Mouse (Mus musculus) ES-E14 (cell line): ENCODE results near the gene Tubgcp3. TPM values are rescaled to one million over a fixed set of nuclear protein-coding genes. Genes with fewer than 3 reads are reported as not detected.

Experiments used
- DNase-seq: peaks from one replicate; pipeline ENCODE4 v3.0.0-alpha.2; 2013; ENCODE audit warnings: low read depth, low spot score
- H3K27ac ChIP-seq: 2 replicates; pipeline ENCODE4 v1.5.1; 2012; ENCODE audit warnings: low read depth, mild to moderate bottlenecking, low read length, moderate library complexity, mixed read lengths; ENCODE audit not compliant: poor library complexity, insufficient read depth, severe bottlenecking
- H3K36me3 ChIP-seq: 2 replicates; pipeline ENCODE4 v1.6.1; 2012; ENCODE audit warnings: mild to moderate bottlenecking, low read length, moderate library complexity, mixed read lengths; ENCODE audit not compliant: control insufficient read depth, poor library complexity, insufficient read depth, severe bottlenecking
- H3K4me1 ChIP-seq, 2 experiments: fragments of 150-350 bp in 1 of 2; sonication (generic) in 1 of 2; 2 replicates each; pipeline ENCODE4 v1.6.1; 2012; ENCODE audit warnings: low read length in 2 of 2, mild to moderate bottlenecking in 1 of 2, mixed read lengths in 1 of 2; ENCODE audit not compliant: control insufficient read depth in 2 of 2, insufficient read depth in 2 of 2, poor library complexity in 1 of 2
- H3K4me3 ChIP-seq, 2 experiments: fragments of 150-350 bp in 1 of 2; sonication (generic) in 1 of 2; 2 replicates each; pipeline ENCODE4 v1.5.1; 2012; ENCODE audit warnings: low read length in 2 of 2, low read depth in 1 of 2, mild to moderate bottlenecking in 1 of 2, mixed read lengths in 1 of 2; ENCODE audit not compliant: insufficient read depth in 1 of 2, poor library complexity in 1 of 2, severe bottlenecking in 1 of 2
- H3K9ac ChIP-seq: 2 replicates; pipeline ENCODE4 v1.6.1; 2012; ENCODE audit warnings: low read depth, mild to moderate bottlenecking, low read length, mixed read lengths; ENCODE audit not compliant: poor library complexity, insufficient read depth, severe bottlenecking
- H3K9me3 ChIP-seq: fragments of 150-350 bp; sonication (generic); 2 replicates; pipeline ENCODE4 v1.6.1; 2012; ENCODE audit warnings: low read depth, mild to moderate bottlenecking, low read length; ENCODE audit not compliant: control insufficient read depth, insufficient read depth
- CHD2 ChIP-seq: IDR thresholded peaks from 2 replicates; pipeline ENCODE4 v1.6.1; 2014; ENCODE audit warnings: mild to moderate bottlenecking, low read depth, low read length, inconsistent platforms
- HCFC1 ChIP-seq: IDR thresholded peaks from 2 replicates; pipeline ENCODE4 v1.6.1; 2012; ENCODE audit warnings: low read length, inconsistent platforms, borderline replicate concordance; ENCODE audit not compliant: insufficient read depth
- MAFK ChIP-seq: IDR thresholded peaks from 2 replicates; pipeline ENCODE4 v1.6.1; 2014; ENCODE audit warnings: mild to moderate bottlenecking, low read depth, low read length, inconsistent platforms; ENCODE audit not compliant: insufficient read depth
- ZC3H11A ChIP-seq: IDR thresholded peaks from 2 replicates; pipeline ENCODE4 v1.6.1; 2012; ENCODE audit warnings: low read depth, mild to moderate bottlenecking, inconsistent platforms, low read length, borderline replicate concordance
- ZNF384 ChIP-seq: IDR thresholded peaks from 2 replicates; pipeline ENCODE4 v1.6.1; 2012; ENCODE audit warnings: low read depth, low read length, inconsistent platforms
- in situ Hi-C, 2 experiments: fragments of 600-800 bp; cut with MboI; formaldehyde crosslinking; loops; one replicate each; pipeline ENCODE4 v1.15.1; 2025; ENCODE audit warnings: low sequenced_read_pairs in 2 of 2, inconsistent platforms in 1 of 2; ENCODE audit not compliant: unreplicated experiment in 2 of 2
- total RNA-seq: library from RNA; depleted of rRNA; stranded (reverse); fragments of 300-350 nt; gene quantifications from 2 replicates; pipeline ENCODE4 v1.2.3, GENCODE M21; 2012; rRNA removed

Gene Tubgcp3
- 24.5 and 26.3 TPM in 2 replicates for total RNA-seq

DNA sequence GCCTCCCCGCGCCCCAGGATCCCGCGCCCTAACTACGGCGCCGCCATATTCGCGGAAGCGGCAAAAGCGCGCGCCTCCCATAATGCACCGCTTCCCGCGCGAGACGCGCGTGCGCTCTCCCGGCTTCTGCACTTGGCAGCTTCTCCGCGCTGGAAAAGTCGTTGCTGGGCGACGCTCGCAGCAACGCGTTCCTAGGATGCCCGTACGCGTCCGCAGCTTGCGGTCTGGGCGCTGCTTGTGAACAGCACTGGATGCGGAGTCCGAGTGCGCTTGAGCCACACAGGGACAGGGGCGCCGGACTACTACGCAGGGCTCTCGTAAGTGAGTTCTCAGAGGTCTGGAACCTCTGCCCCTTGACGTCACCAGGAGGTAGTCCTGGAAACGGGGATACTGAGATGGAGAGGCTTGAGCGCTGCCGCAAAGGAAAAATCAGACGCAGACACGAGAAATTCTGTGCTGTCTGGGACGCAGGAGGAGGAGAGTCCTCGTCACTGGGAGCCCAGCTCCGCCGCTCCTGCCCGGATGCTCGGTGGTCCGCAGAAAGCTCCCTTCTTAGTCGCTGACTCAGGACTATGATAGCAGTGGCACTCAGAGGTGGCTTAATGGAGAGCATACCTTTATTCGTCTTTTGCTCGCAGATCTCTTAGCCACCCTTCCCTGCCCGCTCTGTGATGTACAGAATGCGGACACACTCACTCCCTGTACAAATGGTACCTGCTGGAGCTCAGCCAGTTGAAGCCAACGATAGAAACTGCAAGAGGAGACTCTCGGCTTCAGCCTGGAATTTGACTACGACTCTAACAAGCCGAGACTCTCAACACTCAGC, at the start of gene Tubgcp3:
Tubgcp3 (minus strand) TSS at position 193 of the 826 bp plus-strand sequence.
- Histone ChIP-seq H3K36me3 (no peaks in the 10 kb centered on the region), H3K4me1 (peaks cover 0 to 3% of the 10 kb centered on the region in 2 experiments; a peak in 1 of 4 replicates), H3K4me3 (peak within 1 kb of the TSS; percentile 82 to 92), H3K9me3 (no peaks in the 10 kb centered on the region), H3K9ac (peak within 1 kb of the TSS; percentile 88), H3K27ac (no peak within 1 kb of the TSS)
- DNase-seq, result peak; percentile 82
- no peak for TF ChIP-seq ZNF384
- peak; percentile 32; the same call in 1 of the 2 replicates for TF ChIP-seq HCFC1
- in situ Hi-C loops, result no loop called here

GRCm38 (mm10) chr8:12719091-12719490, 47.0 kb upstream of the Tubgcp3 start:
- H3K4me1 ChIP-seq, result no peaks in the 10 kb centered on the region
- no peaks in the 10 kb centered on the region for H3K9me3 ChIP-seq
- no peak overlapping the region for H3K27ac ChIP-seq
- DNase-seq, result no peak
- H3K9ac ChIP-seq, result no peak overlapping the region
- H3K36me3 ChIP-seq, result no peaks in the 10 kb centered on the region
- TF ChIP-seq CHD2, result no peak
- no peak for TF ChIP-seq ZC3H11A
- TF ChIP-seq ZNF384, result no peak
- TF ChIP-seq HCFC1, result no peak
- no peak for TF ChIP-seq MAFK
- in situ Hi-C loops, result no loop called here
- H3K4me3 ChIP-seq, result no peak overlapping the region

GRCm38 (mm10) chr8:12715861-12716585, 44.0 kb upstream of the Tubgcp3 start:
- in situ Hi-C loops, result no loop called here
- no peak overlapping the region for H3K9ac ChIP-seq
- H3K27ac ChIP-seq, result no peak overlapping the region
- DNase-seq, result no peak
- H3K36me3 ChIP-seq, result no peaks in the 10 kb centered on the region
- H3K4me1 ChIP-seq, result no peaks in the 10 kb centered on the region
- 0 out of 4 replicates have a peak overlapping the region, but pooled peaks of 1 of the 2 experiments have one; percentile 12 for H3K4me3 ChIP-seq
- H3K9me3 ChIP-seq, result no peaks in the 10 kb centered on the region
- TF ChIP-seq ZNF384 (no peak), MAFK (no peak), ZC3H11A (no peak), CHD2 (no peak), HCFC1 (no peak)

DNA sequence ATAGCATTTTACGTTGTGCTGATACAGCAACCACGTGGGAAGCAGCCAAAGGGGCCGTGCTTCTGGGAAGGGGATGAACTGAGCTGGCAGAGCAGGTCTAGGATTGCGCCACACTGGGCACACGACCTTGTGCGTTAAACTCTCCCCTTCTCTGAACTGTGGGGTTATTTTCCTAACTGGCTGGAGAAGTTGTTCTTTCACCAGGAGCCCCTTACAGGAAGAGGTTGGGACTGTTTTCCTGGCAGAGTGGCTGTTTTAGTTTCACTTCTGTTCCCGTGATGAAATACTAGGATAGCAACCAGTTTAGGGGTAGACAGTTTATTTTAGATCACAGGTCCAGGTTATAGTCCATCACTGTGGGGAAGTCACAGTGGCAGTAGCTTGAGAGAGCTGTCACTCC, 39.6 kb upstream of the Tubgcp3 start:
- H3K4me3 ChIP-seq, result no peak overlapping the region
- no peak overlapping the region for H3K27ac ChIP-seq
- no peaks in the 10 kb centered on the region for H3K36me3 ChIP-seq
- H3K9me3 ChIP-seq, result no peaks in the 10 kb centered on the region
- no peaks in the 10 kb centered on the region; a peak in 1 of 4 replicates for H3K4me1 ChIP-seq
- no peak for DNase-seq
- no peak overlapping the region for H3K9ac ChIP-seq
- in situ Hi-C loops, result no loop called here
- TF ChIP-seq ZC3H11A, result no peak
- no peak for TF ChIP-seq CHD2
- no peak for TF ChIP-seq HCFC1
- no peak for TF ChIP-seq MAFK
- no peak for TF ChIP-seq ZNF384
